ENCODE assay signal across 1 mouse cellular context in genomic region chr2:162892979-162893378, GRCm38 (mm10). TPM values are rescaled to one million over a fixed set of nuclear protein-coding genes. Genes with fewer than 3 reads are reported as not detected.
"Had no signal": no experiment of that assay in that cellular context is flagged by ENCODE, and none has a peak within 500 bp of the region (broad histone marks: within the 10 kb centered on the region; RNA-seq: fewer than 3 reads in every experiment).

No protein-coding gene starts in this region.

RNA-seq across cellular contexts. Expression of gene L3mbtl1, which starts 50.3 kb away (rescaled TPM):
- polyA plus RNA-seq: small intestine, adult 2 months had no signal
